Mouse (Mus musculus): ENCODE results near the gene Slc44a1.

GRCm38 (mm10) chr4:53537539-53537938, 97.3 kb downstream of the Slc44a1 start:
- TF ChIP-seq CTCF (IDR thresholded peaks at IDR 0.05; ENCODE audit: low read depth, low read length) (no peak), POLR2A (IDR thresholded peaks at IDR 0.05; ENCODE audit: extremely low read depth, insufficient read depth, low read length) (no peak)
